Mouse (Mus musculus) C2C12 (cell line): ENCODE results near the gene Crabp2.

Source experiments
- CTCF ChIP-seq: IDR thresholded peaks from one replicate; pipeline ENCODE4 v1.5.1; 2011; ENCODE audit not compliant: control insufficient read depth, insufficient read depth, insufficient read length
- FOSL1 ChIP-seq: IDR thresholded peaks from one replicate; pipeline ENCODE4 v1.8.0; 2011; ENCODE audit warnings: mild to moderate bottlenecking, low read length; ENCODE audit not compliant: poor library complexity, insufficient read depth, severe bottlenecking
- MAX ChIP-seq: IDR thresholded peaks from one replicate; pipeline ENCODE4 v1.6.1; 2011; ENCODE audit warnings: mild to moderate bottlenecking, control low read depth

- no peak for TF ChIP-seq CTCF
- TF ChIP-seq FOSL1: no peak
- TF ChIP-seq MAX: no peak
Measured at GRCm38 (mm10) chr3:87980728-87981127, 32.3 kb downstream of the Crabp2 start.
